ENCODE assay signal across 9 mouse cellular contexts in genomic region chr14:33207011-33207410, GRCm38 (mm10). TPM values are rescaled to one million over a fixed set of nuclear protein-coding genes. Genes with fewer than 3 reads are reported as not detected.
A peak's percentile ranks its signal among the peaks of the same experiment; 100 is the strongest.
DNase-seq lines count a peak whose midpoint lies in the region; ATAC-seq lines count a peak whose summit lies in the region.
"Had no signal": no experiment of that assay in that cellular context is flagged by ENCODE, and none has a peak within 500 bp of the region (broad histone marks: within the 10 kb centered on the region; RNA-seq: fewer than 3 reads in every experiment).

No protein-coding gene starts in this region.

- WGBS in hindbrain, embryonic 10.5 days = 14% methylated on average over 2 of the region's 2 CpGs
- WGBS in hindbrain, embryonic 12.5 days = 25% methylated on average over 2 of the region's 2 CpGs

- H3K4me3 ChIP-seq in hindbrain, embryonic 10.5 days = no peak overlapping the region
- H3K4me3 ChIP-seq in hindbrain, embryonic 12.5 days = no peak overlapping the region
- H3K4me3 ChIP-seq: neural tube, embryonic 12.5 days had no signal

- no peaks in the 10 kb centered on the region for H3K36me3 ChIP-seq in hindbrain, embryonic 10.5 days
- no peaks in the 10 kb centered on the region for H3K36me3 ChIP-seq in hindbrain, embryonic 12.5 days
- H3K36me3 ChIP-seq: neural tube, embryonic 12.5 days had no signal

- peak; percentile 16 for DNase-seq in hindbrain, embryonic 10.5 days (ENCODE audit: low spot score)
- peak; percentile 72 for DNase-seq in A20 (ENCODE audit: low read depth, low spot score)
- DNase-seq in Muller cell, postnatal 12 days (ENCODE audit: inconsistent ontology term) = peak; percentile 24
- peak; percentile 26 for DNase-seq in lung, postnatal 14 days
- no peak for DNase-seq in urinary bladder, adult 2 months (ENCODE audit: low spot score)
- DNase-seq in adrenal gland, adult 8-10 months = no peak
- DNase-seq in left cerebral cortex, adult 9 months (ENCODE audit: low spot score in 2 of 2) = no peak

- 0 out of 2 replicates have a peak, but pooled peaks cover 2% of the 10 kb centered on the region for H3K4me1 ChIP-seq in hindbrain, embryonic 10.5 days (replicated peaks)
- H3K4me1 ChIP-seq in hindbrain, embryonic 12.5 days = no peaks in the 10 kb centered on the region
- H3K4me1 ChIP-seq: neural tube, embryonic 12.5 days had no signal

- no peaks in the 10 kb centered on the region; the same call in 1 of the 2 replicates for H3K27me3 ChIP-seq in hindbrain, embryonic 10.5 days (ENCODE audit: insufficient read depth, poor library complexity, severe bottlenecking)
- H3K27me3 ChIP-seq in hindbrain, embryonic 12.5 days = 0 out of 2 replicates have a peak, but pooled peaks cover 6% of the 10 kb centered on the region
- H3K27me3 ChIP-seq: neural tube, embryonic 12.5 days had no signal

- no peak for ATAC-seq in hindbrain, embryonic 12.5 days (ENCODE audit: low FRiP score)

- no peak overlapping the region for H3K9ac ChIP-seq in hindbrain, embryonic 12.5 days
- H3K9ac ChIP-seq: neural tube, embryonic 12.5 days had no signal

- no peak overlapping the region for H3K4me2 ChIP-seq in hindbrain, embryonic 12.5 days (replicated peaks)
- H3K4me2 ChIP-seq: neural tube, embryonic 12.5 days had no signal

- H3K9me3 ChIP-seq in hindbrain, embryonic 10.5 days = no peaks in the 10 kb centered on the region
- no peaks in the 10 kb centered on the region for H3K9me3 ChIP-seq in hindbrain, embryonic 12.5 days (replicated peaks)
- H3K9me3 ChIP-seq: neural tube, embryonic 12.5 days had no signal

- no peak overlapping the region for H3K27ac ChIP-seq in hindbrain, embryonic 10.5 days
- H3K27ac ChIP-seq in hindbrain, embryonic 12.5 days = no peak overlapping the region
- H3K27ac ChIP-seq: neural tube, embryonic 12.5 days had no signal

RNA-seq across cellular contexts. Expression of gene Arhgap22, which starts 6.8 kb away (rescaled TPM):
- 4.2 and 4.5 TPM in 2 replicates for polyA plus RNA-seq in hindbrain, embryonic 10.5 days (2016; fragmentation: Nextera tagmentation; extraction: Ambion mirVana)
- polyA plus RNA-seq in hindbrain, embryonic 12.5 days (2016; fragmentation: Nextera tagmentation; extraction: Ambion mirVana) = 2.0 and 2.1 TPM in 2 replicates
- 16.9 and 20.5 TPM in 2 replicates for polyA plus RNA-seq in urinary bladder, adult 2 months (2012; rRNA removed)
- 10 to 100 TPM in 3 of 4 experiments, 1 to 10 TPM in 1; 4.8 to 18.8 (median 14.4) TPM for total RNA-seq in adrenal gland, adult 8-10 months (2022)

RNA-seq across cellular contexts. Expression of gene Wdfy4, which starts 21.7 kb away (rescaled TPM):
- polyA plus RNA-seq in hindbrain, embryonic 10.5 days (2016; fragmentation: Nextera tagmentation; extraction: Ambion mirVana) = 0.16 and 0.43 TPM in 2 replicates
- 0.25 and 0.30 TPM in 2 replicates for polyA plus RNA-seq in hindbrain, embryonic 12.5 days (2016; fragmentation: Nextera tagmentation; extraction: Ambion mirVana)
- 1.9 and 2.8 TPM in 2 replicates for polyA plus RNA-seq in urinary bladder, adult 2 months (2012; rRNA removed)
- total RNA-seq in adrenal gland, adult 8-10 months (2022) = 1 to 10 TPM; 2.9 to 8.1 (median 4.9) TPM

Comparison
In these comparisons a context has a peak if more than half of its experiments do, and no peak if none do; other contexts are left out.
1. DNase-seq: peak in hindbrain, embryonic 10.5 days (single experiment), A20 (single experiment), Muller cell, postnatal 12 days (single experiment) and lung, postnatal 14 days (single experiment); none in urinary bladder, adult 2 months (single experiment), adrenal gland, adult 8-10 months (single experiment) and left cerebral cortex, adult 9 months (0 of 2).